Mouse (Mus musculus): ENCODE results near the gene Klk1b11. TPM values are rescaled to one million over a fixed set of nuclear protein-coding genes. Genes with fewer than 3 reads are reported as not detected.
"Not testable (repeated sequence)": the region's sequence is repeated elsewhere in the genome, so short reads cannot be mapped to it uniquely, and the experiment has no call there.

The Klk1b11 gene
- not detected in 2 replicates for polyA plus RNA-seq (2015; fragmentation: Nextera tagmentation; extraction: Ambion mirVana)

DNA sequence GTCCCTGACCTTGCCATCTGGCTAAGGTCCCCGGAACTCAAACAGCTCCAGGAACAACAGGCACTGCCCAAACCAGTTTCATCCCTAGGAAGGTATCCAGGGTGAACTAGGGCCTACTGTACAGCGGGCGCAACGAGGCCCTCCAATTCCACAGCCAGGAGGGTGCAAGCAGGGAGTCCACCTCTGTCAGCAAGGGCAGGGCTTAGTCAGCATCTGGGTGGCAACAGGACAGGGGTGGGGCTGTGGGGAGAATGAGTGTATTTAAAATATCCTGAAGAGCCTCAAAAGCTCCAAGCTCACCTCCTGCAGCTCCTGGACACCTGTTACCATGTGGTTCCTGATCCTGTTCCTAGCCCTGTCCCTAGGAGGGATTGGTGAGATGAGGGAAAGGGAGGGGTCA is at the start of gene Klk1b11:
Klk1b11 (plus strand) TSS at position 301 of the 400 bp plus-strand sequence.
- H3K4me1 ChIP-seq (replicated peaks; ENCODE audit: control insufficient read depth, insufficient read depth, low read length); H3K27ac ChIP-seq (ENCODE audit: low read length); H3K4me3 ChIP-seq (ENCODE audit: low read length); H3K36me3 ChIP-seq (ENCODE audit: control insufficient read depth, insufficient read depth, low read length); H3K9me3 ChIP-seq (ENCODE audit: control insufficient read depth, low read length); H3K9ac ChIP-seq (ENCODE audit: low read length); H3K4me2 ChIP-seq (ENCODE audit: low read depth, low read length); H3K27me3 ChIP-seq (ENCODE audit: control insufficient read depth, insufficient read depth, low read depth, low read length); ATAC-seq (ENCODE audit: low read depth): not testable (repeated sequence)
- 65% methylated on average over 4 of the region's 4 CpGs for WGBS

- no peaks in the 10 kb centered on the region for H3K36me3 ChIP-seq (ENCODE audit: control insufficient read depth, insufficient read depth, low read length)
- 62% methylated on average over 2 of the region's 2 CpGs for WGBS
These were observed 45.3 kb upstream of the Klk1b11 start, which contains the start of gene Klk1b8 for GRCm38 (mm10) chr7:43950364-43950763. Klk1b8 (plus strand) TSS chr7:43950664.

GRCm38 (mm10) chr7:43952703-43953102 is 43.0 kb upstream of the Klk1b11 start:
- Histone ChIP-seq H3K9ac (ENCODE audit: low read length) (no peak overlapping the region), H3K36me3 (ENCODE audit: control insufficient read depth, insufficient read depth, low read length) (no peaks in the 10 kb centered on the region), H3K27me3 (ENCODE audit: control insufficient read depth, insufficient read depth, low read depth, low read length) (no peaks in the 10 kb centered on the region), H3K4me2 (ENCODE audit: low read depth, low read length) (no peak overlapping the region), H3K4me3 (ENCODE audit: low read length) (no peak overlapping the region), H3K9me3 (ENCODE audit: control insufficient read depth, low read length) (no peaks in the 10 kb centered on the region), H3K4me1 (replicated peaks; ENCODE audit: control insufficient read depth, insufficient read depth, low read length) (no peaks in the 10 kb centered on the region), H3K27ac (ENCODE audit: low read length) (no peak overlapping the region)
- no peak for ATAC-seq (ENCODE audit: low read depth)
- 54% methylated on average over 4 of the region's 4 CpGs for WGBS

More at GRCm38 (mm10) chr7:43950364-43950763, 45.3 kb upstream of the Klk1b11 start, which contains the start of gene Klk1b8:
- no peak for ATAC-seq (ENCODE audit: low read depth)
- Histone ChIP-seq H3K4me3 (ENCODE audit: low read length) (no peak within 1 kb of the TSS), H3K9ac (ENCODE audit: low read length) (no peak within 1 kb of the TSS), H3K4me2 (ENCODE audit: low read depth, low read length) (no peak within 1 kb of the TSS), H3K27ac (ENCODE audit: low read length) (no peak within 1 kb of the TSS), H3K27me3 (ENCODE audit: control insufficient read depth, insufficient read depth, low read depth, low read length) (no peaks in the 10 kb centered on the region), H3K9me3 (ENCODE audit: control insufficient read depth, low read length) (no peaks in the 10 kb centered on the region), H3K4me1 (replicated peaks; ENCODE audit: control insufficient read depth, insufficient read depth, low read length) (no peaks in the 10 kb centered on the region)

DNA sequence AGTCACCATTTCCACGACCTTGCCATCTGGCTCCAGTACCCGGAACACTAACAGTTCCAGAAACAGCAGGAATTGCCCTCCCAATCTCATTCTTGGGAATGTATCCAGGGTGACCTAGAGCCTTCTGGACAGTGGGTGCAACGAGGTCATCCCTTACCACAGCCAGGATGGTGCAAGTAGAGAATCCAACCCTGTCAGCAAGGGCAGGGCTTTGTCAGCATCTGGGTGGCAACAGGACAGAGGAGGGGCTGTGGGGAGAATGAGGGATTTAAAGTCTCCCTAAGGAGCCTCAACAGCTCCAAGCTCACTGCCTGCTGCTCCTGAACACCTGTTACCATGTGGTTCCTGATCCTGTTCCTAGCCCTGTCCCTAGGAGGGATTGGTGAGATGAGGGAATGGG is 29.2 kb upstream of the Klk1b11 start, which contains the start of gene Klk1b1:
Klk1b1 (plus strand) TSS at position 301 of the 400 bp plus-strand sequence.
- H3K27ac ChIP-seq (ENCODE audit: low read length) = no peak within 1 kb of the TSS
- H3K4me1 ChIP-seq (replicated peaks; ENCODE audit: control insufficient read depth, insufficient read depth, low read length) = no peaks in the 10 kb centered on the region
- no peak within 1 kb of the TSS for H3K9ac ChIP-seq (ENCODE audit: low read length)
- H3K27me3 ChIP-seq (ENCODE audit: control insufficient read depth, insufficient read depth, low read depth, low read length) = no peaks in the 10 kb centered on the region
- no peak for ATAC-seq (ENCODE audit: low read depth)
- H3K4me2 ChIP-seq (ENCODE audit: low read depth, low read length) = no peak within 1 kb of the TSS
- no peaks in the 10 kb centered on the region for H3K9me3 ChIP-seq (ENCODE audit: control insufficient read depth, low read length)
- no peak within 1 kb of the TSS for H3K4me3 ChIP-seq (ENCODE audit: low read length)
- no peaks in the 10 kb centered on the region for H3K36me3 ChIP-seq (ENCODE audit: control insufficient read depth, insufficient read depth, low read length)
- 59% methylated on average over 3 of the region's 3 CpGs for WGBS

DNA sequence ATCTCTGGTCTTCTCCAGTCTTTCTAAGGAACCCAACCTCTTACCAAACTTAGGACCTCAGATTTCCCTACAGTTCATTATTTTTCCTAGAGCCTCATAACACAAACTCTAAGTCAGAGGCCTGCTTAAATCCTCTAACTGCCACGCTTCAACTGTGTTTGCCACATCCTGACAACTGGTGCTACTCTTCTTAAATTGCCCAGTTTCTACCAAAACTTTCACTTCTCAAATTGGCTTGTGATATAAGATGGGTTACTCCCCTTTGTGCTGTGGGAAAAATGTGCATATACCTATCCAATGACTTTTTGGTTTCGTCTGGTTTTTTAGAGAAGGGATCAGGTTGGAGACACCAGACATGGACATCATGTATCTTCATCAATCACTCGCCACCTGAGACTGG is 28.6 kb upstream of the Klk1b11 start:
- WGBS = 69% methylated on average over 3 of the region's 3 CpGs
- H3K4me2 ChIP-seq (ENCODE audit: low read depth, low read length) = no peak overlapping the region
- no peaks in the 10 kb centered on the region for H3K9me3 ChIP-seq (ENCODE audit: control insufficient read depth, low read length)
- H3K4me1 ChIP-seq (replicated peaks; ENCODE audit: control insufficient read depth, insufficient read depth, low read length) = no peaks in the 10 kb centered on the region
- H3K36me3 ChIP-seq (ENCODE audit: control insufficient read depth, insufficient read depth, low read length) = no peaks in the 10 kb centered on the region
- H3K9ac ChIP-seq (ENCODE audit: low read length) = no peak overlapping the region
- H3K4me3 ChIP-seq (ENCODE audit: low read length) = no peak overlapping the region
- no peak overlapping the region for H3K27ac ChIP-seq (ENCODE audit: low read length)
- H3K27me3 ChIP-seq (ENCODE audit: control insufficient read depth, insufficient read depth, low read depth, low read length) = no peaks in the 10 kb centered on the region
- no peak for ATAC-seq (ENCODE audit: low read depth)

GRCm38 (mm10) chr7:43967612-43968011 is 28.1 kb upstream of the Klk1b11 start:
- Histone ChIP-seq H3K27me3 (ENCODE audit: control insufficient read depth, insufficient read depth, low read depth, low read length) (no peaks in the 10 kb centered on the region), H3K4me1 (replicated peaks; ENCODE audit: control insufficient read depth, insufficient read depth, low read length) (no peaks in the 10 kb centered on the region), H3K4me3 (ENCODE audit: low read length) (no peak overlapping the region), H3K27ac (ENCODE audit: low read length) (no peak overlapping the region), H3K9me3 (ENCODE audit: control insufficient read depth, low read length) (no peaks in the 10 kb centered on the region), H3K9ac (ENCODE audit: low read length) (no peak overlapping the region), H3K36me3 (ENCODE audit: control insufficient read depth, insufficient read depth, low read length) (no peaks in the 10 kb centered on the region), H3K4me2 (ENCODE audit: low read depth, low read length) (no peak overlapping the region)
- 65% methylated on average over 2 of the region's 2 CpGs for WGBS
- ATAC-seq (ENCODE audit: low read depth) = no peak

DNA sequence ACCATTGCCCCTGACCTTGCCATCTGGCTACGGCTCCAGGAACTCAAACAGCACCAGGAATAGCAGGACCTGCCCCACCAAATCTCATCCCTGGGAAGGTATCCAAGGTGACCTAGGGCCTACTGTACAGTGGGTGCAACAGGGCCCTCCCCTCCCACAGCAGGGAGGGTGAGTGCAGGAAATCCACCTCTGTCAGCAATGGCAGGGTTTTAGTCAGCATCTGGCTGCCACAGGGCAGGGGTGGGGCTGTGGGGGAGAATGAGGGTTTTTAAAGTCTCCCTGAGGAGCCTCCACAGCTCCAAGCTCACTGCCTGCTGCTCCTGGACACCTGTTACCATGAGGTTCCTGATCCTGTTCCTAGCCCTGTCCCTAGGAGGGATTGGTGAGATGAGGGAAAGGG is 19.9 kb upstream of the Klk1b11 start, which contains the start of gene Klk1b9:
Klk1b9 (plus strand) TSS at position 301 of the 400 bp plus-strand sequence.
- not testable (repeated sequence) for H3K4me2 ChIP-seq (ENCODE audit: low read depth, low read length); ATAC-seq (ENCODE audit: low read depth)
- 58% methylated on average over 1 of the region's 1 CpGs for WGBS

GRCm38 (mm10) chr7:43985657-43986056 is 10.0 kb upstream of the Klk1b11 start:
- no peak overlapping the region for H3K4me3 ChIP-seq (ENCODE audit: low read length)
- H3K27me3 ChIP-seq (ENCODE audit: control insufficient read depth, insufficient read depth, low read depth, low read length) = no peaks in the 10 kb centered on the region
- H3K9ac ChIP-seq (ENCODE audit: low read length) = no peak overlapping the region
- H3K4me2 ChIP-seq (ENCODE audit: low read depth, low read length) = no peak overlapping the region
- H3K36me3 ChIP-seq (ENCODE audit: control insufficient read depth, insufficient read depth, low read length) = no peaks in the 10 kb centered on the region
- no peak for ATAC-seq (ENCODE audit: low read depth)
- H3K27ac ChIP-seq (ENCODE audit: low read length) = no peak overlapping the region
- H3K4me1 ChIP-seq (replicated peaks; ENCODE audit: control insufficient read depth, insufficient read depth, low read length) = no peaks in the 10 kb centered on the region
- no peaks in the 10 kb centered on the region for H3K9me3 ChIP-seq (ENCODE audit: control insufficient read depth, low read length)

More for the DNA sequence above, 19.9 kb upstream of the Klk1b11 start, which contains the start of gene Klk1b9:
- H3K27ac ChIP-seq (ENCODE audit: low read length); H3K4me3 ChIP-seq (ENCODE audit: low read length); H3K9ac ChIP-seq (ENCODE audit: low read length); H3K27me3 ChIP-seq (ENCODE audit: control insufficient read depth, insufficient read depth, low read depth, low read length); H3K9me3 ChIP-seq (ENCODE audit: control insufficient read depth, low read length); H3K4me1 ChIP-seq (replicated peaks; ENCODE audit: control insufficient read depth, insufficient read depth, low read length); H3K36me3 ChIP-seq (ENCODE audit: control insufficient read depth, insufficient read depth, low read length): not testable (repeated sequence)

DNA sequence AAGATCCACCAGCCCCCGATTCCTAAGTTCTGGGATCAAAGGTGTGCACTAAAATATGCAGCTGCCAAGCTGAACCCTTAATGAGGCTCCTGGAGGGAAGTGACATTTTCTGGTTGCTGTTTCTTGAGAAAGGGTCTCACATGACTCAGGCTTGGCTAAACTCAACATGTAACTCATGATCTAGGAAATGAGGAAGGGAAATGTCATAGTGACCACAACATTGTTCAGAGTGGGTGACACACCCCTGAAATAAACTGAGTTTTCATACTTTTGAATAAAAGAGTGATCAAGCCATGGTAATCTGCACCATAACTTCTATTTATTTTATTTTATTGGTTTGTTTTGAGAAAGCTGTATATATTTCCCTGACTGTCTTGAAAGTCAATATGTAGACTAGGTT is 856 bp upstream of the Klk1b11 start:
- H3K9ac ChIP-seq (ENCODE audit: low read length); H3K9me3 ChIP-seq (ENCODE audit: control insufficient read depth, low read length); H3K27me3 ChIP-seq (ENCODE audit: control insufficient read depth, insufficient read depth, low read depth, low read length); ATAC-seq (ENCODE audit: low read depth); H3K27ac ChIP-seq (ENCODE audit: low read length); H3K4me3 ChIP-seq (ENCODE audit: low read length); H3K4me2 ChIP-seq (ENCODE audit: low read depth, low read length); H3K4me1 ChIP-seq (replicated peaks; ENCODE audit: control insufficient read depth, insufficient read depth, low read length); H3K36me3 ChIP-seq (ENCODE audit: control insufficient read depth, insufficient read depth, low read length): not testable (repeated sequence)
- 32% methylated on average over 1 of the region's 1 CpGs for WGBS

- no peak for ATAC-seq (ENCODE audit: low read depth)
- Histone ChIP-seq H3K36me3 (ENCODE audit: control insufficient read depth, insufficient read depth, low read length) (no peaks in the 10 kb centered on the region), H3K4me3 (ENCODE audit: low read length) (no peak overlapping the region), H3K4me2 (ENCODE audit: low read depth, low read length) (no peak overlapping the region), H3K4me1 (replicated peaks; ENCODE audit: control insufficient read depth, insufficient read depth, low read length) (no peaks in the 10 kb centered on the region), H3K27me3 (ENCODE audit: control insufficient read depth, insufficient read depth, low read depth, low read length) (no peaks in the 10 kb centered on the region), H3K9me3 (ENCODE audit: control insufficient read depth, low read length) (no peaks in the 10 kb centered on the region), H3K9ac (ENCODE audit: low read length) (no peak overlapping the region), H3K27ac (ENCODE audit: low read length) (no peak overlapping the region)
These were observed 9.2 kb downstream of the Klk1b11 start for GRCm38 (mm10) chr7:44004847-44005246.
